Mouse (Mus musculus): ENCODE results near the gene Catsper4. TPM values are rescaled to one million over a fixed set of nuclear protein-coding genes. Genes with fewer than 3 reads are reported as not detected.

Catsper4 gene
- total RNA-seq, 2 experiments from 2014 or later, result not detected

- no peak for ATAC-seq (replicated peaks; ENCODE audit: low FRiP score, poor library complexity, severe bottlenecking)
These were observed 27.8 kb downstream of the Catsper4 start for GRCm38 (mm10) chr4:134199371-134199770.

DNA sequence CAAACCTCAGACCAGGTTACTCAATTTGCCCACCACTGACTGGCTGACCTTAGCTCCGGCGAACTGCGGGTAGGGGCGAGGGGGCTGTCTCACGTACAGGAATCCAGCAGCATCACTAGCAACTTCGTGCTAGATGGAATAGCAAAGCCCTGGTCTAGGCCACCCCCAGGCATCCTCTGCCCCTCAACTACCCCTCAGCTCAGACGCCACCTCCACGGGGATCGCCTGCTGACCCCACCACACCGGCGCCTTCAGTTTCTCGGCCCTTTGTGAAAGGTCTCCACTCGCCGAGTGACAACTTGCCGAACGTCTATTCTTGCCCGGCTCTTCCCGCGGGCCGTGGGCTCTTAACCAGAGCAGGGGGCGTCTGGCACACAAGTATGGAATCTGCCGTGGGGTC is 40.9 kb downstream of the Catsper4 start:
- peak; percentile 11 for ATAC-seq (replicated peaks; ENCODE audit: low FRiP score, poor library complexity, severe bottlenecking)

- ATAC-seq (replicated peaks; ENCODE audit: low FRiP score, poor library complexity, severe bottlenecking), result no peak
These were observed 41.6 kb downstream of the Catsper4 start for GRCm38 (mm10) chr4:134185569-134185968.

DNA sequence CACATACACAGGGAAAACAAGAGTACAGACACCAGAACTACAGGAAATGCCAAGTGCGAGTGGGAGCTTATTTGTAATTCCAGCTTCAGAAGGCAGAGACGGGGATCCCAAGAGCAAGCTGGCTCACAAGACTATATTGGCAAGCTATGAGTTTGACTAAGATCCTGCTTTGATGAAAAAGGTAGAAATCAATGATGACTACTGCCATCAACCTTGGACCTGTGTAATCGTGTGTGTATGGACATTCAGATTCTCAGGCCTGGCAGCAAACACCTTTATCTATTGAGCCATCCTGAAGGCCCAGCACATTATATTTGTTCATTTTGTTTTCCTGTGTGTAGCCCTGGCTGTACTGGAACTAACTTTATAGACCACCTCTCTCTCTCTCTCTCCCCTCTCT is 43.5 kb downstream of the Catsper4 start:
- no peak for ATAC-seq (replicated peaks; ENCODE audit: low FRiP score, poor library complexity, severe bottlenecking)

DNA sequence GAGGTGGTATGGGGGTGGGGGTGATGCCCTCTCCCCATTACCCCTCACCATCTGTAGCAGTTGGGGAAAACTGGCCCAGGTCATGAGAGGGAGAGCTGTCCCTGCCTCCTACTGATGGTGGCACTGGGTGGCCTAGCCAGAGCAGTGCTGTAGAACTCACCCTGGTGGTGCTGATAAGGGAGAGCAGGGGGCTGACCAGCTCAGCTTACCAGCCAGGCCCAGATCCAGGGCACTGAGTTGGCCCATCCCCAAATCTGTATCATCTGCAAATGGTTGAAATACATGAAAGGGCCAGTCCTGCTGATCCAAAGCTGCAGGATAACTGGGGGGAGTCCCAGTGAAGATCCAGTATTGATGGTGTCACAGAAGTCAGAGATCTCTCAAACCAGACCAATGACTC is 45.4 kb downstream of the Catsper4 start:
- peak; percentile 75 for ATAC-seq (replicated peaks; ENCODE audit: low FRiP score, poor library complexity, severe bottlenecking)

- ATAC-seq (replicated peaks; ENCODE audit: low FRiP score, poor library complexity, severe bottlenecking), result peak; percentile 76
These were observed 46.1 kb downstream of the Catsper4 start for GRCm38 (mm10) chr4:134181112-134181511.

- no peak for ATAC-seq (replicated peaks; ENCODE audit: low FRiP score, poor library complexity, severe bottlenecking)
These were observed 54.8 kb downstream of the Catsper4 start for GRCm38 (mm10) chr4:134172391-134172790.

DNA sequence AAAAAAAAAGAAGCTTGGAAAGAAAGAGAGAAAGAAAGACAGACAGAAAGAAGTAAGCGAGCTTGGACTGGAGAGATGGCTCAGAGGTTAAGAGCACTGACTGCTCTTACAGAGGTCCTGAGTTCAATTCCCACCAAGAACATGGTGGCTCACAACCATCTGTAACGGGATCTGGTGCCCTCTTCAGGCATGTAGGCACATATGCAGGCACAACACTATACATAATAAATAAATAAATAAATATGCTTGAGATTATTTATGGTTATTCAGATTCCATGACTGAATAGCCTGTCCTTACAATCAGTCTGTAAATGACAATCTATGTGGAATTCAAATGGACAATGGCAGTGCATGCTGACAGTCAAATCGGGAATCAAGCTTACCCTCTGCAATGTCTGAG is 60.3 kb downstream of the Catsper4 start:
- ATAC-seq (replicated peaks; ENCODE audit: low FRiP score, poor library complexity, severe bottlenecking), result no peak

GRCm38 (mm10) chr4:134165548-134166465 is 61.4 kb downstream of the Catsper4 start:
- ATAC-seq (replicated peaks; ENCODE audit: low FRiP score, poor library complexity, severe bottlenecking), result peak; percentile 79

GRCm38 (mm10) chr4:134165024-134165423 is 62.2 kb downstream of the Catsper4 start:
- peak; percentile 64 for ATAC-seq (replicated peaks; ENCODE audit: low FRiP score, poor library complexity, severe bottlenecking)

GRCm38 (mm10) chr4:134164591-134164990 is 62.6 kb downstream of the Catsper4 start:
- ATAC-seq (replicated peaks; ENCODE audit: low FRiP score, poor library complexity, severe bottlenecking), result peak; percentile 42; the same call in 1 of the 2 replicates

Other genes with a start within 250 kb of the Catsper4 start
- 9.6 and 17.3 TPM in 2 replicates for gene Dhdds, start 226.5 kb downstream of the Catsper4 start, total RNA-seq (2015; ENCODE audit: low replicate concordance)
- 6.6 and 12.2 TPM in 2 replicates for gene Dhdds, start 226.5 kb downstream of the Catsper4 start, total RNA-seq (2017; ENCODE audit: low replicate concordance)
- gene Lin28a, start 208.5 kb downstream of the Catsper4 start, total RNA-seq (2015; ENCODE audit: low replicate concordance), result 3.3 TPM in 1 of 2 replicates, not detected in the other
- 6.4 and 8.9 TPM in 2 replicates for gene Lin28a, start 208.5 kb downstream of the Catsper4 start, total RNA-seq (2017; ENCODE audit: low replicate concordance)
- gene Zfp683, start 173.5 kb downstream of the Catsper4 start, total RNA-seq (2015; ENCODE audit: low replicate concordance), result not detected in 2 replicates
- not detected in 2 replicates for gene Zfp683, start 173.5 kb downstream of the Catsper4 start, total RNA-seq (2017; ENCODE audit: low replicate concordance)
- not detected in 2 replicates for gene Crybg2, start 166.6 kb downstream of the Catsper4 start, total RNA-seq (2015; ENCODE audit: low replicate concordance)
- gene Crybg2, start 166.6 kb downstream of the Catsper4 start, total RNA-seq (2017; ENCODE audit: low replicate concordance), result not detected in 2 replicates
- 324 and 347 TPM in 2 replicates for gene Cd52, start 132.3 kb downstream of the Catsper4 start, total RNA-seq (2015; ENCODE audit: low replicate concordance)
- 146 and 324 TPM in 2 replicates for gene Cd52, start 132.3 kb downstream of the Catsper4 start, total RNA-seq (2017; ENCODE audit: low replicate concordance)
- gene Ubxn11, start 124.8 kb downstream of the Catsper4 start, total RNA-seq (2015; ENCODE audit: low replicate concordance), result 0.84 TPM in 1 of 2 replicates, not detected in the other
- 2.4 TPM in 1 of 2 replicates, not detected in the other for gene Ubxn11, start 124.8 kb downstream of the Catsper4 start, total RNA-seq (2017; ENCODE audit: low replicate concordance)
- gene Sh3bgrl3, start 98.6 kb downstream of the Catsper4 start, total RNA-seq (2015; ENCODE audit: low replicate concordance), result 231 and 242 TPM in 2 replicates
- gene Sh3bgrl3, start 98.6 kb downstream of the Catsper4 start, total RNA-seq (2017; ENCODE audit: low replicate concordance), result 56.2 and 119 TPM in 2 replicates
- gene Cep85, start 40.3 kb downstream of the Catsper4 start, total RNA-seq (2015; ENCODE audit: low replicate concordance), result 20.3 and 29.2 TPM in 2 replicates
- 50.7 and 68.1 TPM in 2 replicates for gene Cep85, start 40.3 kb downstream of the Catsper4 start, total RNA-seq (2017; ENCODE audit: low replicate concordance)
- gene Gm7534, start 24.4 kb downstream of the Catsper4 start, total RNA-seq (2015; ENCODE audit: low replicate concordance), result not detected in 2 replicates
- not detected in 2 replicates for gene Gm7534, start 24.4 kb downstream of the Catsper4 start, total RNA-seq (2017; ENCODE audit: low replicate concordance)
- gene Cnksr1, start 11.0 kb upstream of the Catsper4 start, total RNA-seq (2015; ENCODE audit: low replicate concordance), result not detected in 2 replicates
- not detected in 2 replicates for gene Cnksr1, start 11.0 kb upstream of the Catsper4 start, total RNA-seq (2017; ENCODE audit: low replicate concordance)
- not detected in 2 replicates for gene E130218I03Rik, start 16.3 kb upstream of the Catsper4 start, total RNA-seq (2015; ENCODE audit: low replicate concordance)
- gene E130218I03Rik, start 16.3 kb upstream of the Catsper4 start, total RNA-seq (2017; ENCODE audit: low replicate concordance), result 0.70 TPM in 1 of 2 replicates, not detected in the other
- 0.38 and 0.63 TPM in 2 replicates for gene Zfp593, start 18.2 kb upstream of the Catsper4 start, total RNA-seq (2015; ENCODE audit: low replicate concordance)
- 0.84 and 1.4 TPM in 2 replicates for gene Zfp593, start 18.2 kb upstream of the Catsper4 start, total RNA-seq (2017; ENCODE audit: low replicate concordance)
- gene Gm30191, start 19.6 kb upstream of the Catsper4 start, total RNA-seq (2015; ENCODE audit: low replicate concordance), result not detected in 2 replicates
- not detected in 2 replicates for gene Gm30191, start 19.6 kb upstream of the Catsper4 start, total RNA-seq (2017; ENCODE audit: low replicate concordance)
- gene Grrp1, start 26.7 kb upstream of the Catsper4 start, total RNA-seq (2015; ENCODE audit: low replicate concordance), result not detected in 2 replicates
- gene Grrp1, start 26.7 kb upstream of the Catsper4 start, total RNA-seq (2017; ENCODE audit: low replicate concordance), result not detected in 2 replicates
- gene Pdik1l, start 60.5 kb upstream of the Catsper4 start, total RNA-seq (2015; ENCODE audit: low replicate concordance), result 9.8 and 12.3 TPM in 2 replicates
- 13.2 and 16.2 TPM in 2 replicates for gene Pdik1l, start 60.5 kb upstream of the Catsper4 start, total RNA-seq (2017; ENCODE audit: low replicate concordance)
- not detected in 2 replicates for gene Trim63, start 87.7 kb upstream of the Catsper4 start, total RNA-seq (2015; ENCODE audit: low replicate concordance)
- not detected in 2 replicates for gene Trim63, start 87.7 kb upstream of the Catsper4 start, total RNA-seq (2017; ENCODE audit: low replicate concordance)
- not detected in 2 replicates for gene Slc30a2, start 115.8 kb upstream of the Catsper4 start, total RNA-seq (2015; ENCODE audit: low replicate concordance)
- gene Slc30a2, start 115.8 kb upstream of the Catsper4 start, total RNA-seq (2017; ENCODE audit: low replicate concordance), result not detected in 2 replicates
- not detected in 2 replicates for gene Extl1, start 156.5 kb upstream of the Catsper4 start, total RNA-seq (2015; ENCODE audit: low replicate concordance)
- 0.42 TPM in 1 of 2 replicates, not detected in the other for gene Extl1, start 156.5 kb upstream of the Catsper4 start, total RNA-seq (2017; ENCODE audit: low replicate concordance)
- 3.1 and 3.3 TPM in 2 replicates for gene Pafah2, start 168.9 kb upstream of the Catsper4 start, total RNA-seq (2015; ENCODE audit: low replicate concordance)
- 1.5 and 3.9 TPM in 2 replicates for gene Pafah2, start 168.9 kb upstream of the Catsper4 start, total RNA-seq (2017; ENCODE audit: low replicate concordance)
- 207 and 212 TPM in 2 replicates for gene Stmn1, start 240.9 kb upstream of the Catsper4 start, total RNA-seq (2015; ENCODE audit: low replicate concordance)
- 201 and 236 TPM in 2 replicates for gene Stmn1, start 240.9 kb upstream of the Catsper4 start, total RNA-seq (2017; ENCODE audit: low replicate concordance)